Mouse (Mus musculus): Measurements from ENCODE around the gene Phf7.

Phf7 gene

DNA sequence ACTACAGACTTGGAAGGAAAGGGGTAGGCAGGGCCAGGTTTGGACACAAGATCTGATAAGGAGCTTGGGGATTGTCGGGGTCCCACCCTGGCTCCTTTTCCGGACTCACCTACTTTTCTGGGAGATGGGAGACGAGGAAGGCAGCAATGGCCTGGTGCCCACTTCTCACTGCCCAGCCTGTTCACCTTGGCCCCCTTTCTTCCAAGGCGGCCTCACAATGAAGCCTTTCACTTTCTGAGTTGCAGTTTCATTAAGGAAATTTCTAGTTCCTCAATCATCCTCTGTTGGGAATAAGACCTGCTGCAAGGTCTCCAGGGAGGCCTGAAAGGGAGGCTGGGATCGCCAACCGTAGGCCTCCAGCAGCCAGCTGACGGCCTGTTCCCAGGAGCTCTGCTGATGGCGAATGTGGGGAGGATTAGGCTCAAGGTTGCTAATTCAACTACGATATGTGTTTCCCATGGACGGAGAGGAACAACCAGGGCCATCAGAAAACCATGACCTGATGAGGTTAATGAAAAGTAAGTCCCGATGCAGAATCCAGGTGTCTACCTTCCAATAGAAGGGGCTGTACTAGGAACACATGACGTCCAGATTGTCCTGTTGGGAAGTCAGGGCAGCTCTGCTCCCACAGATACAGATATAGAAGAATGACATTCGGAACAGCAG lies 18.6 kb downstream of the Phf7 start:
- no peak for DNase-seq (ENCODE audit: extremely low spot score)

DNA sequence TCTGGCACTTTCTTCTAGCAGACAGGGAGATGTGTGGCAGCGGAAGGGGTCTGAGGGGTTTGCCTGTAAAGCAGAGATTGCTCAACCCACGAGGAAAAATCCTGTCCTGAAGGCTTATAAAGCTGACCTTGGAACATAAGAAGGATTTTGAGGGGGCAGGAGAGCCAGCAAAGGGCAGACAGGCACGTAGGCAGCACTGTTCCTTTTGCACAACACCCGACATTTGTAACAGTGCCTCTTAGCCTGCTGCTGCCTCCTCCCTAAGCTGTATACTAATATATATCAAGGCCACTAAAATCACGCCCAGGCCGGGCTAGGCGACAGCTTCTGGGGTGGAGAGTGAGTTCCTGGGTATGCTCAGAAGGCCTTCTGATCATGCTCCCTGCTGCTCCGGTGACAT lies 20.7 kb downstream of the Phf7 start:
- no peak for DNase-seq (ENCODE audit: extremely low spot score)

DNA sequence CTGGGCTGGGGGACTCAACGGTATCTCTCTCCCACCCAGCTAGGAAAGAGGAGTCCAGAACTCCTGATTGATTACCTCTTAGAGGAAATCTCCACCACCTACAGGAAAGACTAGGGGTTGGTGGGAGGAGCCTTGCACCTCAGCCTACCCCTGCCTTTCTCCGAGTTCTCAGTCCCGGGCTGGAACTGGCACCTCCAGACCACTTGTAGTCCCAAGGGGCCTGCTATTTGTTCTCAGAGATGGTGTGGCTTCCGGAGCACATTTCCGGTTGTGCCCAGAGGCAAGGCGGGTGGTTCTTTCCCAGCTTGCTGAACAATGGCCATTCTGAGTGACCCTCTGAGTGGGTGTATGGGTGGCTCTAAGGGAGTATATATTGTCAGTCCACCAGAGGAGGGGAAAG lies 22.9 kb downstream of the Phf7 start:
- no peak for DNase-seq (ENCODE audit: extremely low spot score)

DNA sequence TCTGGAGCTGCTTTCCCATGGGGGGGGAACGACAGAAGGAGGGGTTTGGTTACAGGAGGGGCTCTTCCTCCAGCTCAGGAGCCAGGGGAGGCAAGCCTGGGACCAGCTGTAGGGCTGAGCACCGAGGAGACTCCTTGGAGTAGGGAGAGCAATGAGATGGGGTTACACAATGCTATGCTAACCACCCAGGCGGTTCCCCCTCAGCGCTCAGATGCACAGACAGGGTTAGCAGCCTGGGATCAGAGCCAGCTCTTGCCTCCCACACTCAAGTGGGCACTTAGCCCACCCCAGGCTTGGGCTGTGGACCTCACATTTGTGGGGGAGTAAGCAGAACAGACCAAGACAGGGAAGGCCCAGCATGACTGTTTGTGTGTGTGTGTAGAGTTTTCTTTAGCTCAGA lies 24.1 kb downstream of the Phf7 start:
- no peak for DNase-seq (ENCODE audit: extremely low spot score)

DNA sequence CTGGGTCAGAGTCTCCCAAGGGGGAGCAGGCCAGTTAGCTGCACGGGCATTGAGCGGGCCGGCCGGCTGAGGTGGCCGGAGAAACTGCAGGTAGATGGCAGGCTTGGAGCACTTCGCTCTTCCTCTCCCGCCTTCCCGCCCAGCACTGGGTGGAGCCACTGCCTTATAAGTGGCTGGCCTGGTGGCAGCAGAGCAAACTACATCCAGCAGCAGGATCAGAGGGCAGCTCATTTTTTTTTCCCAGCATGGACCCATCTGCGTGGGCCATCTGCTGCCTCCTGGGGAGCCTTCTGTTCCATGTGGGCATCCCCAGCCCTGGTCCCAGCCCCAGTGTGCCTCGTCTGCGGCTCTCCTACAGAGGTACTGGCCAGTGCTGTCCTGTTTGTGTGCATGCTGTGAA lies 33.5 kb downstream of the Phf7 start, which contains the start of gene Sema3g:
TSS of gene Sema3g (plus strand) at position 195 of the 400 bp plus-strand sequence.
- DNase-seq (ENCODE audit: extremely low spot score), result peak; percentile 66

DNA sequence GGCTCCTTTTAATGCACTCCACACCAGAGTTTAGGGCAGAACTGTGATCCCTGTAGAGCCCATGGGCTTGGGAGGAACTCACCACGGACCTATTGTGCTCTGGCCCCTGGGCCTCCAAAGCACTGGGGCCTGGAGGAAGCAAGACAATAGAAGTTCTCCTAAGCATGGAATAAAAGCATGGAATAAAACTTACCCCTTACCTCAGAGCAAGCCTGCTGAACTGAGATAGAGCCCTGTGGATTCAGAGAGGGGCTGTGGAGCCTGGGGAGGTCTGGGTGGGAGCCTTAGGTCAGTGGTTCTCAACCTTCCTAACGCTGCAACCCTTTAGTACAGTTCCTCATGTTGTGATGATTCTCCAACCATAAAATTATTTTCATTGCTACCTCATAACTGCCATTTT lies 34.3 kb downstream of the Phf7 start, which contains the start of gene Nisch:
TSS of gene Nisch (minus strand) at position 101 of the 400 bp plus-strand sequence.
- no peak for DNase-seq (ENCODE audit: extremely low spot score)

DNA sequence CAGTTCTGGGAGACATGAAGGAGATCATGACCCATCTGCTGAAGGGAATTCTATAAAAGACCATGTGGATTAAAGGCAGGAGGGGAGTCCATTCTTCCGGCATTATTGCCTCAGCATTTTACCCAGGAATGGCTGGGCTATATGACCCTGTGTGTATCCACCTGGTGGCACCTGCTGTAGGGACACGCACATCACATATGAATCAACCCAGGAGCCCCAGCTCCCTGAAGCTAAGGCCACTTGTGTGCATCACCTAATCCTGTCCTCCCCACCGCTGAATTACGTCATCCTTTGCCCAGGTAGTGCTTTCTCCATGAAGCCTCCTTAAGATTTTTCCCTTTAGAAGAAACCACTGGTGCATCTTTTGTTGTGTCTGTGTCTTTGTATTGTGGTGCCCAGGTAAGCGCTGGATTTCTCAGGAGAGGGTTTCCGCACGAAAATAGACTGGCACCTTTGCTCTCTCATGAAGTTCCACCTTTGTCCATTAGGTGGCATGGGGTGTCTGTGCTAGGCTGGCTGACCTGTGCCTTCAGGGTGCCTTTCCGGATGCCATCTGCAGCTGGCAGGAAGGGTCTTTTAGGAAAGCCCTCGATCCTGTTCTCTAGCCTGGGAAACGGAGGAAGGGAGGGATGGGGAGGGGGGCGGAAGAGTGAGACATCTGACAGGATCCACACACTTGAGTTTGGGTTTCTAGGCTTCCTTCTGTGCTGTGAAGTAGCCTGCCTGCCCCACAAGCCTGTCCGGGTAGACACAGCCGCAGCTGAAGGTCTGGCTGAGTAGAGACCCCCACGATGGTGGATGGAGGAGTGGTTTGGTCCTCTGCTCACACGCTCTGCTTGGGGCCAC lies 35.7 kb downstream of the Phf7 start:
- peak; percentile 74 for DNase-seq (ENCODE audit: extremely low spot score)

DNA sequence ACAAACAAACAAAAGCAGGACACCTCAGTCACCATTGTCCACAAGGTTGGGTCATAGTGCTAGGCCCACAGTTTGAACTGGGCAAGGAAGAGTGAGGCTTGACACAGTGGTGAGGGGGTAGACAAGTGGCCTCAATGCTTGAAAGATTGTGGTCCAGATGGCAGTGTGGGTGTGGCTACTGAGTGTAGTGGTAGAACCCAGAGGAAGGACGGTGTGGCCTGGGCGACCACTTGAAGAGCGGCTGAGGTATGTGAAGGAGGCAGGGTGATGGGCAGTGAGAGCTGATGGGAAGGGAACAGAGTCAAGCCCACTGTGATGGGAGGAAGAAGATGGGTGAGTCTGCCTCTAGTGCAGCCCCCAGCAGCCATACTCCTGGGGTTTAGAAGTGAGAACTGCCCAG lies 36.4 kb downstream of the Phf7 start:
- DNase-seq (ENCODE audit: extremely low spot score), result no peak

DNA sequence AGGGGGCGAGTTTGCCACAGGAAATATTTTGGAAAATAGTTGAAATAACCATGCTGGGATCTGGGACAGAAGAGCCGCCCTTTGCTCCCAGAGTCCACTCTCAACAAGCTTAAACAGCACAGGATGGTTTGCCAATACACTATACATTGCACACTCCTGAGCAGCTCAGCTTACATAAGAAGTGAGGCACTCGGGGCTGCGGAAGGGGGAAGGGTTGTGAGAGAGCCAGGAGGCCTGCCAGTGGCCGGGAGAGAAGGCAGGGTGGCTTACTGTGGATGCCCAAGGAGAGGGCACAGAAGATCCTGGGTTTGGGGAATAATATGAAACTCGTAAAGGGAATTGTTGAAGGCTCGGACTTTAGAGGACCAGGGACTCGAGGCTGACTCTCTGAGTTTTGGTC lies 37.2 kb downstream of the Phf7 start:
- DNase-seq (ENCODE audit: extremely low spot score), result no peak

DNA sequence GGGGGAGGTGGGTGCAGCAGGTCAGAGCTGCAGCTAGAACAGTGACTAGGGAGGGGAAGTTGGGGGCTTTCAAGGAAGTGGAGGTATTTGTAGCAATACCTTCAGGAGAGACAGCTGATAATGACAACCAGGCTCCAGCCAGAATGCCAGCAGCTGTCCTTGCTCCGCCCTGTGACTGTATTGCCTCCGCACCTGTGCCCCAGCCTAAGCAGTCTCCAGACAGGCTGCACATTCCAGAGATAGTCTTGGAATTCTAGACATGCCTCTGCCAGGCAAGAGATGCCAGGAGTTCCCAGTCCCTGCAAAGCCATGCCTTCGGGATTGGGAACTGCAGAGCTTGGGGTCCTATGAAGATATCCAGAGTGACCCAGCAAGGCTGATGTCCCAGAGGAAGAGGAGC lies 38.6 kb downstream of the Phf7 start:
- DNase-seq (ENCODE audit: extremely low spot score), result no peak

DNA sequence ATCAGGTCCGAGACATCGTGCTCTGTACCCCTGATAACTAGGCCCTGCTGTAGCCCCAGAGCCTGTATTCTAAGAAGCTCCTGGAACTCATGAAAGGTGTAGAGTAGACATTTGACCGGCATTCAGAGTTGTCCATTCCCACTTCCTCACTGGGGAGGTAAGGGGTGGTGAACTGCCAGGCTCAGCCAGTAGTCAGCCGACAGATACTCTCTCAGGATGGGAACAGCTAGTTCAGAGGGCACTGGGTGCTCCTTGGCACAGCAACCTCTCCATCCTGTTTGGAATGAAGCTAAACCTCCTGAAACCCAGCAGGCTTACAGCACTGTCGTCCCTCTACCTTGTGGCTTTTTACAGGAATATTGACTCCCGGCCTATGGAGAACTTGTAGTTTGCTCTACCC lies 39.3 kb downstream of the Phf7 start:
- DNase-seq (ENCODE audit: extremely low spot score), result no peak

DNA sequence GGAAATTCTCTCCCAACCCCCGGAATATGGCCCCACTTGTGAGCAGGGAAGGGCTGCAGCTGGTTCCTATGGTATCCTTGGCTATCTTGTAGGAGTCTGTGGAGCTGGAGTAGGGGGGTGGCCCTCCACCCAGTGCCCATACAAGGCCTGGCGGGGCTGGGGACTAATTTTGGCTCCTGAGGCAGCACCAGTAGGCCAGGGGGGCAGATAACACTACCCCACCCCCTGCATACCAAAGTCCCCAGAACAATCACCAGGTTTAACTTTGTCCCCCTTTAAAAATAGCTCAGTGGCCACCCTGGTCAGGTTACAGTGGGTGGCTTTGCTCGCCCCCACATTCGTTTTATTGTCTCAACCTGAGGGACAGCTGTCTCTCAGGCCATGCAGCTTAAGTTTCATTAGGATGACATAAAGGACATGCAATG lies 42.0 kb downstream of the Phf7 start:
- no peak for DNase-seq (ENCODE audit: extremely low spot score)

DNA sequence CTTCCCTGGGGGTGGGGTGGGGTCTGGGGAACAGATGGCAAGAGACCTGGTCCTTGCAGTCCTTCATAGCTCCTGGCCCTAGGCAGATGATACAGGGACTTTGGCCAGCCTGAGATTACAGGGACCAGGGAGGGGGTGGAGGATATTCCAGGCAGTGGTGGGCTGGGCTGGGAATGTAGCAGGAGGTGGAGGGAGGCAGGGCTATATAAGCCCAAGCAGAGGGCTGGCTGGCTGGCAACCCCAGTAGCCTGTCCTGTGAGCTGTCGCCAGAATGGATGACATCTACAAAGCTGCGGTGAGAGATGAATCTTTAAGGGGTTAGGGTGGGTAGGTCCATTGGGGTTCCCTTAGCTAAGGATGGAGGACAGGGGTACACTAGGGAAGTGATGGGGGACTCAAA lies 43.0 kb downstream of the Phf7 start, which contains the start of gene Tnnc1:
TSS of gene Tnnc1 (plus strand) at position 229 of the 400 bp plus-strand sequence.
- DNase-seq (ENCODE audit: extremely low spot score), result no peak

DNA sequence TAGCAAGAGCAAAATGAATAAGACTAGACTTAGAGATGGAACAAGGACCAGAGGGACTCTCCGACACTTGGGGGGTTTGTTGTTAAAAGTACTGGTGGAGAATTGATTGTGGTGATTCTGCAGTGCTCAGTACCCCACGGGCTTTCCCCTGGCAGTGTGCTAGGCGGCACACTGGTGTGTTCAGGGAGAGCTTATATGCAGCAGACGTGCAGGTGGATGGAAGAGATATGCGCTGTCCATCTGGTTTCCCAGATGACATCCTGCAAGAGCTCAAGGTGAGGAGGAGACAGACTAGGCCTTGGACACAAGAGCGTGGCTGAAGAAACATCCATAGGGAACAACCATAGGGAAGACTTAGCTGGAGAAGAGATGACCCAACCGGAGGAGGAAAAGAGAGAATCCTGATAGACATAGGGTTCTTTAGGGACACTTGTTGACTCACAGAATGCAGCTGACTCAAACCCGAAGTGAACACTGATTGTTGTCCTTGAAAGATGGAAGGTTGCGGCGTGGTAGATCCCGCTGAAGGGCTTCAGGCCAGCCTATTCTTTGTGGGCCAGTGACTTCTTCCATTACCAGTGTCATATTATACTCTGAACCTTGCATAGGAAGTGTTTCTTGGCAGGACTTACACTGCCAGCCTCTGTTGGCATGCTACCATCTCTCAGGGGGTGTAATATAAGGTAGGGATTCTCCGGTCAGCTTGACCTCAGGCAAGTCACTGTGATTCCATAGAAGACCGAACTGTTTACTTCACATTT lies 43.9 kb downstream of the Phf7 start:
- no peak for DNase-seq (ENCODE audit: extremely low spot score)

DNA sequence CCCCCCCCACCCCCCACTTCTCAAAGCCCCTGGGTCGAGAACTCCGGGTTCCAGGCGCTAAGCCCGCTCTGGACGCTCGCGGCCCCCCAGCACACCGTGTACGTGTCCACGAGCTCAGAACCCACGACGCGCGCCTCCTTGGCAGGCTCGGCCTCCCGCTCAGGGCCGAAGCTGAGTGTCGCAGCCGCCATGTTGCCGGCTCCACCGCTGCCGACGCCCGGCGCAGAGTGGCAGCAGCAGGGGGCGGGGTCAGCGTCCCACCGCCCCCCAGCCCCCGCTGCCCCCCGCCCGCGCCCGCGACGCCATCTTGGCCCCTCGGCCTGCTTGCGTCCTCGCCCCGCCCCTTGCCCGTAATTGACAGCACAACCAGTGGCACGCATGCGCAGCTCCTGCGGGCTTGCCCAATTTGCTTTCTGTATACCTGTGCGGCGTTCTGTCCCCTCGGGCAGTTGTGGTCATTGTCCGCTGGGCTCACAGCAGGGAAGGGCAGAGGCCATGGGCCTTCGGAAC lies 44.6 kb downstream of the Phf7 start:
- DNase-seq (ENCODE audit: extremely low spot score), result peak; percentile 93

DNA sequence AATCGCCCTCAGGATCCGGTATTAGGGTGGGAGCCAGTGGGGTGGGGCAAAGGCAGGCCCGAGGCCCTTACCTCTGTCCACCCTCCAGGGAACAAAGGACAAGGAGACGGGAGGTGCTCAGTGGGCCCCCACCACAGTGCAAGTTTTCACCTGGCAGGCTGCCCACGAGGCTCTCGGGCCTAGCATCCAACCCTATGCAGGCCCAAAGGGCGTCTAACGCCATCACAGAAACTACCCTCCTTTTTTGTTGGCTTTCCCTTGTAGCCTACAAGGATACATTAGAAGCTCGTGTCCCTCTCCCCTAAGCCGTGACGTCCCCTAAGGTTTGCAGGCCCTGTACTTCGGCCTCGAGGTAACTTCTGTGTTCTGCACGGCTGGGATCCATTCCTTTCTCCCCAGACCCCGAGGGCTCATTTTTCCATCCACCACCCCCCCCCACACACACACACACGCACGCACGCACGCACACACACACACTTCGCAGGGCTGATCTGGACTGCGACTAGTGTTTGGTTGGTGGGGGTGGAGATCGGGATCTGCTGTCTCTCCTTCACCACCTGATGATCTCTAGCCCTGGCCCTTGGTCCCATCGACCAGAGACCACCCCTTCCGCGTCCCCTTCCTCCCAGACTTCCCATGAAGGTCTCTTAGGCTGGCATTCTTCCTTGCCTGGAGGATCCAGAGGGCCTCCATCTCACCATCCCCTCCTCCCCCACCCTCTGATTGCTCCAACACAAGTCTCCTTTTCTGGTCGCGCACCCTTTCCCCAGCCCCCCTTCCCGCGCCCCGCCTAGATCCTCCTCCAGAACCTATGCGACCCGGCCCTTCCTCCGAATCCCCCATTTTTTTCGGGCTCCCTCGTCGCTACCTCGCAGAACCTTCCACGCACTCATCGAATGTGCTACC lies 45.3 kb downstream of the Phf7 start:
- DNase-seq (ENCODE audit: extremely low spot score), result peak; percentile 60

DNA sequence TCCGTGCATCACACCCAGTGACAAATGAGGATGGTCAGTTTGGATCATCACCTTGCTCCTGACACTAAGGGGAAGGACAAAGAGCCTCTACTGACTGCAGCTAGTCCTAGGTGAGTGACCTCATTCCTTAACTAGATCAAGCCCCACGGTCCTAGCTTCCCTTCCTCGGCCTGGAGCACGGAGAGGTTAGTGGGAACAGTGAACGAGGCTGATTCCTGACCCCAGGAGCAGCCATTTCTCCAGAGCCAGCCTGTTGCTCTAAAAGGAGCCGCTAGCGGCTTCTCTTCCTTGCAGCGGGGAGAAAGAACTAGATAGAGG lies 45.9 kb downstream of the Phf7 start:
- DNase-seq (ENCODE audit: extremely low spot score), result no peak

DNA sequence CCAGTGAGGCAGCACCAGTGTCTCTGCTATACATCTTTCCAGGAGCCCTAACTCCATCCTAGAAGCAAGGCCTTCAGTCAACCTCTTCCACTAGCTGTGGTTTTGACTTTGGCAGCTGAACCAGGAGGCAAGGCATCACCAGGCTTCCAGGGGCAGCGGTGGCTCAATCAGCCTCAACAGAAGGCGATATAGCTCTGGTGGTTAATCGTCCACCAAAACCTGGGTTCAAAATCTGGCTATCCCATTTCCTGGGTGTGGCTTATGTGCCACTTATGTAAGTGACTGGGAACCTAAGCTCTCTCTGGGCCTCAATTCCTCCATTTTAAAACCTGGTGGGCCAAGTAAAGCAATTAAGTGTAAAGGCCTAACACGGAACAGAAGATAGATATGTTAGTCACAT lies 46.3 kb downstream of the Phf7 start:
- no peak for DNase-seq (ENCODE audit: extremely low spot score)

DNA sequence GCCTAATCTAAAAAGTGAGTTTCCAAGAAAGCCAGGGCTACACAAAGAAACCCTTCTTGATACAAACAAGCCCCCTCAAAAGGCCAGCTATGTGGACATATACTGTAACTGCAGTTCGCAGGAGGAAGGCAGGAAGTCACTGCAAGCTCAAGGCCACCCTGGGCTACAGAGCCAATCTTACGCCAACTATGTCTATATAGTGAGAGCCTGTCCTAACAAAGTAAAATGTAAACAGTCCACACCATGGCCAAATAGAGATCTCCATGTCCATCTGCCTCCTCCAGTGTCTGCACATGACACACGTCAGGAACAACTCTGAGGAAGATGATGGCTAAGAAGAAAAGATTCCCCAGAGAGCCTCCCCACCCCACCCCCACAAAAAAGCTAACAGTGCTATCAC lies 51.1 kb downstream of the Phf7 start:
- DNase-seq (ENCODE audit: extremely low spot score), result no peak

DNA sequence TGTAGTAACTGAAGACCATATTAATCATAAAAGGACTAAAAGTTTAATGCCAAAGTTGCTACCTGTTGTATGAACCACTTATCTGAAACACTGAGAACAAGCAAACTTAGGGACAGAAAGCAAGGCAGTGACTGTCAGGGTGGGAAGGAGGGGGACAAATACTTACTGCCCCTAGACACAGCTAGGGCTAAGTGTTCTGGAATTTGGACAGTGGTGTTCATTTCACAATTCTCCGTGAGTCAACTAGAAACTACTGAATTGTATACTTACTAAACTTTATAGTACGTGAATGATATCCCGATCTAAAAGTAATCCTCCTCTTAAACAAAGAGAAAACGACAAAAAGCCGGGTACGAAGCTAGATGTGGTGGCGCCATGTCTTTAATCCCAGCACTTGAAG lies 51.5 kb downstream of the Phf7 start:
- no peak for DNase-seq (ENCODE audit: extremely low spot score)

Measured in embryo, embryonic 9.5 days (tissue).